Mouse (Mus musculus) lung, postnatal 36 days (tissue): ENCODE measurements at regions not wholly inside any gene's neighbourhood (a gene's known extent, or its start where the extent isn't known, plus 50 kb on each side); places are given as distances from the start of the nearest gene placed in this dataset.
"Not testable (repeated sequence)": the region's sequence is repeated elsewhere in the genome, so short reads cannot be mapped to it uniquely, and the experiment has no call there.

Experiments
- DNase-seq: peaks from one replicate; pipeline ENCODE4 v3.0.0; 2022; ENCODE audit warnings: mixed read lengths

DNA sequence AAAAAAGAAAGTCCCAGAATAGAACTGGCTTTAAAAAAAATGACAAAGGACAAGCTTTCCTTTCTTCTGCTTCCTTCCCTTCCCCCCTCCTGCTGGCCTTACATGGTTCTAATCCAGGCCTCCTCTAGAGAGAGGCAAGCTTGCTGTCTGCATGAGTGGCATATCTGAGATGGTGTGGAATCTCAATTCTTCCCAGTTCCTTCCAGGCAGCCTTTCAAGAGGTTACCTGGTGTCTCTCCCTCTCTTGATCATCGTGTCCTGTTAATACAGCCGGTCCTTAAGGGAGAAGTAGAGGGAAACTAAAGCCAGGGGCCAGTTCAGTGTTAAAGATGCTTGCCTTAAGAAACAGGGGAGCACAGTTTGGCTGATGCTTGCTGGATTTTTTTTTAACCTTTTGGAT, 607.1 kb upstream of the Clint1 start:
- no peak for DNase-seq

DNA sequence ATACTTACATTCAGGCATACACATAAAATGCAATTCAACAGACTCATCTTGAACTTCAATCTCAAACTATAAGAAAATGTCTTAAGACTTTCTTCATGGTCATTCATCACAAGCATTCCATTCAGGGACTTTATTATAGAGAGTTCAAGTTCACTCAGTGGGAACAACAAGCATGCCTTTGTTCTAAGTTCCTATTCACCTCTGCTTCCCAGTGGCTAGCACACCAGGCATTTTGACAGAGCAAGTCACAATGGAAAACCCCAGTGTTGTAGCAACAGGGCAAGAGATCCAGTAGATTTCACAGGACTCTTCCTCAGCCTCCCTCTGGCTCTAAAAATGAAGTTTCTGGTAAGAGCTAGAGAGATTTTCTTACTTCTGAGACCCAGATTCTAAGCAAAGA, 595.8 kb upstream of the Clint1 start:
- DNase-seq, result no peak

DNA sequence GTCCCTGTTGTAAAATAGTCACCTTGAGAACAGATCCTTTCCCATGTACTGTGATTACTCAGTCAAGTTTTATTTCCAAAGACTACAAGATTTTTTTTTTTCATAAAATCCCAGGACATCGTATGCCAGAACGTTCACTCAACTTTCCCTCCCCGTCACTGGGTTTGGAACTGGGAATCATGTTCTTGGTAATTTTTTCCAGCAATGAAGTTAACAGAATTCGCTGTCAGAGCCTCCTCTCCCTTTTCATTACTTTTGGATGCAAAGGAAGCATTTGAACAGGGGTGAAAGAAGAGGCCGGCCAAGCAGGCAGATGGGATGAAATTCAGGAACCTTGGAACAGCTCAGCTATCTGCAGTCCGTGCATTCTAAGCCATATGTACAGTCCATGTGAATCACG, 589.7 kb upstream of the Clint1 start:
- no peak for DNase-seq

DNA sequence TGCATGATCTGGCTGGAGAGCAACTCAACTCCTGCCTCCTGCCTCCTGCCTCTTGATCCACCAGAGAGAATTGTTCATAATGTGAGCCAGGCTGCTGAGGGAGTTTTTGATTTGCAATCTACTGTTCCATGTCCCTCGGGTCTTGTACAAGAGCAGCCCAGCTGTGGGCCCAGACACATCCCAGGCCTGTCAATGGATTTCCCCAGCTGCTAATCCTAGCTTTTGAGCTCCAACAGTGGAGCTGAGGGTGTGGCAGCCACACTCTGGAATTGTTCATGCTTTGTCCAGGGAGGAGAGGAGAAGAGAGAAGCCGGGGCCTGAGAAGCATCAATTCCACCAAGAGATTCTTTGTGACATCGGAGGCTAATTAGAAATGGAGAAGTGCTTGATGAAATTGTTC, 587.9 kb upstream of the Clint1 start:
- DNase-seq, result no peak

DNA sequence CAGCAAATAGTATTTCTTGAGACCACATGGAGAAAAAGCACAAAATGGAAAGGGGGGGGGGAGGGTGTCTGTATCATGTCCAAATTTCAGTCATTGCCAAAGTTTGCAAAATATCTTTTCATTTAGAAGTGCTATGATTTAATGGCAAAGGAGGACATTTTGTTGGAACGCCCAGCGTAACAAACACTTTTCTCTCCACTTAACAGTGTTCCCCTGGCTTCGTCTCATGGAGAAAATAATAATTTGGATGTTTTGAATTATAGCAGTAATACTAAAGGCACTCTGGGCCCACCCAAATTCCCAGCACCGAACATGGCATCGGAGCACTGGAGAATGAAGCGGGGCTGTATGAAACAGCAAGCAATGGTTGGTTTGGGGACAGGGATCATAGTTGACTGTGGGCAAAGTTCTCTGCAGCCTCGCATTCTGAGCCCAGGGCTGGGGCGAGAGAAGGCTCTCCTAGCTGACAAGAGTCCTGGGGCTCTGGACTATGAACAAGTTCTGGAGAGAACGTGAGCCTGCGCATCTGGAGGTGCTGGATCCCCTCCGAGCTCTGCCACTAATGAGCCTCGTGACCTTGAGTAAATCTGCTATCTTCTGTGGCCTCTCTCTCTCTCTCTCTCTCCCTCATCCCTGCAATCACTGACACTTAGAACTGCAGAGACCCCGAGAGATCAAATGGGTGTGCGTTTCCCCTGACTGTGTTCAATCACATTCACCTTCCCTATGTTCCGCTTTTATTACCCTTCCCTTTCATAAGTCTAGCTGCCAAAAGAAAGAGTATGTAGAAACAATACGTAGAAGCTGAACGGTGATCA, 586.5 kb upstream of the Clint1 start:
- DNase-seq, result peak; percentile 7

DNA sequence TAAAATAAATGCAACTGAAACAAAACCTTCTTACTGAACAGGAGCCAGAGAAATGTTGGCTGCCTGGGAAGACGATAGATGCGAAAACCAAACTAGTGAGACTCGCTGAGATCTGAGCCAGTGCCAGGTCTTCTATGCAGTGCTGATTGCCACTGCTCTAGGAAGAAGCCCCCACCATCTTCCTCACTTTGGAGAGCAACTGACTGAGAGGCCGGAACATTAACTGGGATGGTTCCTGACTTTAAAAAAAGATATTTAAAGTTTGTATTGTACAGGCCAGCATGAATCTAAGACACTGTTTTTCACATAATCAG, 585.9 kb upstream of the Clint1 start:
- no peak for DNase-seq

DNA sequence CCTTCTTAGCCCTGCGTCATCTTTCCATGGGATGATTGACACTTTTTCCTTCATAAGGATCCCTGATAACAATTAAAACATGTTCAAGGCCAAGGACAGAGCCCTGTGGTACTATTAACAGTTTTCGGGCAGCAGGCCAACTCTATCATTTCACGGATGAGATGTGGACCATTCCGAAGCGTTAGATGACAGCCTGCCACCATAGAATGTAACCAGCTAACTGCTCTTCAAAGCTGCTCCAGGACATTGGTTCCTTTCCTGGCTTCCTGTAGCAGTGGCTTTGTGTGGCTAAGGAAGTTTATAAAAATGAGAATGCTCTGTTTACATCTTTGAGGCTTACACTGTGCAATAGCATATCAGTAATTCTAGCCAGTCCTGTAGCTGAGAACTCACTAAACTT, 582.6 kb upstream of the Clint1 start:
- DNase-seq, result peak; percentile 44

DNA sequence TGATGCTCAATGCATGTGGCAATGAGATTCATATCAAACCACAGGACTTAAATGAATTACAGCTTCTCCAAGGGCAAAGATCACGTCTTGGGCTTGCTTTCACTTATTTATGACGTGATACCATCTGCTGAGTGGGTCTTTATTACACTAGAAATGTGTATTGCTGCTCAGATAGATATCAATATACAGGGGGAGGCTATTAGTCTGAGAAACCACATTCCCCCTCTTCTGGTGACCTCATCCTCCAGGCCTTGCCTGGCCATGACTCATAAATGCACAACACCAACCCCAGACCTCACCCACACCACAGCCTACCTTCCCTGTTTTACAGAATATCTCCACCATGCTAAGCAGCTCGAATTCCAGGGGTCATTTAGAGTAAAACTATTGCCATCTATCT, 580.6 kb upstream of the Clint1 start:
- DNase-seq, result no peak

DNA sequence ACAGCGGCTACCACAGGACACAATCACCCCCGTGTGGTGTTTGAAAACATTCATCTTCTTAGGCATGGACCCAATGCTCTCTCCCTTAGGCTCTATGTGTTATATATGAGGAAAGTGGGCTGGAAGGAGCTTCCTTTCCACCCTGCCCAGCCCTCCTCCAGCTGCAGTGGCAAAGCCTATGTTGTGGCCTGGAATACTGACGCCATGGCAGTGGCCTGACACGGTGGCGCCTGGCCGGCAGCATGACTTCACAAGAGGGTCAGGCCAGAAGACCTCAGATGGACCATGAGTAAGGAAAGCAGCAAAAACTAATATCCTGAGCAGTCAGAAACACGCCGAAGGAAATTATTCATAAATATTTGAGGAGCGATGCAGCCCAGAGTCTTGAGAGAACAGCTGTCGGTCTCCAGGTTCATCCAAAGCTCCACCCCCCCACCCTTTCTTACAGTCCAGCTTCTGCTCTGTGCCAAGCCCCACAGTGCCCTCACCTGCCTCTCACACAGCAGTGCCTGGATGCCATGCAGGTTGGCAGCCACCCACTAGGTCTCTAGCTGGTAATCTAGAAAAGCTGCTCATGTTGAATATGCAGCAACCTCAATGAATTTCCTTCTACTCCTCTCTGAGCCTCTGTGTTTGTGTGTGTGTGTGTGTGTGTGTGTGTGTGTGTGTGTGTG, 577.3 kb upstream of the Clint1 start:
- no peak for DNase-seq

DNA sequence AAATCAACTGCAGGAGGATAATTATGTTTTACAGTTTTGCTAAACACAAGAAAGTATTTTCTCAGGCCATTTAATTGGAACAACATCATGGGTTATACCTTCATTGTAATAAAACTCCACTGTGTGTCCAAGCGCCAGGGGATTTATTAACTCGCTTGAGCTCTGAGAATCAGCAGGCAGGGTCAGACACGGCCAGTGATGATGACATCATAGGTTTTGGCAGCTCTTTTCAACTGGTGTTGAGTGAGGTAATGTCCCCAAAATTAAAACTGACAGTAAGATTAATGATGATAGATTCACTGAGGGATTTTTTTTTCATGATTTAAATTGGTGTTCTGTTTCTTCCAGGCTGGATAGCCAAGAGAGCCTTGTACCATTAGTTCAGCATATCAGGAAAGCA, 576.7 kb upstream of the Clint1 start:
- peak; percentile 6 for DNase-seq

DNA sequence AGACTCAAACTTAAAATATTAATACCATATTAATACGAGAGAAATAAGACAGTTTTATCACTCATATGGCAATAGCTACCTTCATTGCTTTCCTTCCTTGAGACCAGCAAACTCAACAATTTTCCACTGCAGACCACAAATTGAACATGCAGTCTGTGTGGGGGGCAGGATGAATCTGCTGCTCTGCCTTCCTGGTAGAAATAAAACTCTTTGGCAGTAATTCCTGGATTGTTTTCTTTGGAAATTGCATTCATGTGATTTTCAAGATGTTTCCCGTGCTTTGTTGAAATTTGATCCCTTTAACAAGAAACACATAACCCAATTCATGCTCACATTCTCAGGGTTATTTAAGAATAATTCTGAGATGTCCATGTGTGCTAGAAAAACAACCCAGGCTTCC, 555.1 kb upstream of the Clint1 start:
- DNase-seq, result no peak

DNA sequence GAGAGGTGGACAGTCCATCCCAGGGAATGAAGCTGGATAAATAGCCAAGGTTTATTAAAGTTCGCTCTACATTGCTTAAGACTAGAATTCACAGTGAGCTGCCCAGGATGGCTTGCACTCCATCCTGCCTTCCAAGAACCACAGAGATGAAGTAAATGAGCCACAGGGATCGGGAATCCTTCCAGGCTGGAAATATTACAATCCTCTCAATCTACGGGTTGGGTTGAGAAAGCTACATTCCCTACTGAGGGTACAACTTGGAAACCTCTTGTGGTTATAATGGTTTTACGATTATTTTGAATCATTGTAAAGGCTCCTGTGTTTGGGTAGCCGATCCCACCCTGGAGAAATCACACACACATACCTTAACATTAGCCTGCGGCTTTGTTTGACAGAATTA, 539.9 kb upstream of the Clint1 start:
- DNase-seq, result no peak

DNA sequence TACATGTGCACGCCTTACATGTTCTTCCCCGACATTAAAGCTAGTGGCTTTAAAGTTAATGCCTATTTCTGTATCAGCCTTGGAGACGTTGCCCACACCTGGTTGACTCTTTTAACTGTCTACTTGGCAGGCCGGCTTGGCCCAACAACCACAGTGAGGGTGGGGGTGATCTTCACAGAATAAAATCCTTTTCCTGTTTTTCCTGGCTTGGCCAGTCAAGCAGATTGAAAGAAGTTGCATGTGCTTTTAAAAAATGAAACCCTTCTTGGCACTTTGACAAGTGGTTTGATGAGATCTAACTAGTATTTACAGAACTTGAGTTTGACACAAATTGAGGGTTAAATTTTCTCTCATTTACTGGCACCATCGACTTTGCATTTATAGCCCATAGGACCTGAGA, 528.1 kb upstream of the Clint1 start:
- DNase-seq, result peak; percentile 10

DNA sequence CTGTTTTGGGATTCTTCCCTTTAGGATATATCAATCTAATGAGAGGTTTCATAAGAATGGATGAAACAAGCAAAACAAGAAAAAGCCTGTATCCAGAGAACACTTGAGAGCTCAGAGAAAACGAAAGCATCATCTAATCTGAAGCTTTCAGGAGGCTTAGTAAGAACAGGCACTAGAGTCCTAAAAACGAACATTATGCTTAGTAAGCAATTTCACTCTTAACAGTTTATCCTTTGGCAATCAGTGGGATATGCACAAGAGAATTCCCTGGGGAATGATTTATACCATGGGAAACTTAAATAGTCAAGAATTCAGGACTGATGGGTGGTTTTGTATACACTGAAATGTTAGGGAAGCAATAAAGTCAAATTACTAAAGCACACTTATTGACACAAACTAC, 521.5 kb upstream of the Clint1 start:
- DNase-seq, result no peak

DNA sequence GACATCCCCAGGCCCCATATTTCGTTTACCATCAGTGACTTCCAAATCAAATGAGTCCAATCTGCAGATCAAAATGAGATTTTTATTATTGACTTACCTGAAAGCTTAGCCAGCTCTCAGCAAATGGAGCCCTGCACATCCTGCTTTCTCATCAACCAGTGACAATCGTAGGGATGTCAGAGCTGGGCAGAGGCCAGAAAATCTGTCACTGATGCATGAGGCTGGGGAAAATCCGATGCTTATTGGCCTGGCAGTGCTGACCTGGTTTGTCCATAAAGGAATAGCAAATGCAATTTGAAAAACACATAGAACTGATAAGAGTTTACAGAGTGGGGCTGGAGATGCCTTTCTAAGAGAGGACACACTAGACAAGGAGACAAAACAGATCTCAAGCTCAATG, 518.1 kb upstream of the Clint1 start:
- DNase-seq, result no peak

DNA sequence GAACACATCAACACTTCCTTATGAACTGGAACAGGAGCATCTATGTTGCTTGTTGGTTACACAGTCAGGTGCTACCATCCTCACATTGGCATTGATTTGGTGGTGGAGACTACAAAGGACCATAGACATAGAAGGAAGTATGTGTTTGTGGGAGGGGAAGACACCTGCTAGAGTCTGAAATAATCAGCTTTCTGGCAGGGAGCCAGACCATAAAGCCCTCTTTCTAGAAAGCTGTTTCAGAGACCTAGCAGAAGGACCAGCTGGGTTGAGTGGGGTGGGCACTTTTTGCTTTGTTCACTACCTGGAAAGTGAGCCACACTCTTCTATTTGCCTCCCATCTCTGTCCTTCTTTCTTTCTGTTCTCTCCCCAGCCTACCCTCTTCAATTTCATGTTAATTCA, 502.5 kb upstream of the Clint1 start:
- DNase-seq, result peak; percentile 2

DNA sequence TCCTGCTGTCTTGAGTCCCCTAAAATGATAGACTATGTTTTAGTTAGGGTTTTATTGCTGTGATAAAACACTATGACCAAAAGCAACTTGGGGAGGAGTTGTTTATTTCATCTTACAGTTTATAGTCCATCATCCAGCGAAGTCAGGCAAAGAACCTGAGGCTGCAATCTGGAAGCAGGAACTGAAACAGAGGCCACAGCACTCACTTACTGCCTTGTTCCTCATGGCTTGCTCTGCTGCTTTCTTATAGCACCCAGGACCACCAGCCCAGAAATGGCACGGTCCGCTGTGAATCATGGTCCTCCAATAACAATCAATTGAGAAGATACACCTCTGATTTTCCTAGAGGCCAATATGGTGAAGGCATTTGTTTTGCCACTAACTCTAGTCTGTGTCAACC, 486.5 kb upstream of the Clint1 start:
- DNase-seq, result peak; percentile 0

DNA sequence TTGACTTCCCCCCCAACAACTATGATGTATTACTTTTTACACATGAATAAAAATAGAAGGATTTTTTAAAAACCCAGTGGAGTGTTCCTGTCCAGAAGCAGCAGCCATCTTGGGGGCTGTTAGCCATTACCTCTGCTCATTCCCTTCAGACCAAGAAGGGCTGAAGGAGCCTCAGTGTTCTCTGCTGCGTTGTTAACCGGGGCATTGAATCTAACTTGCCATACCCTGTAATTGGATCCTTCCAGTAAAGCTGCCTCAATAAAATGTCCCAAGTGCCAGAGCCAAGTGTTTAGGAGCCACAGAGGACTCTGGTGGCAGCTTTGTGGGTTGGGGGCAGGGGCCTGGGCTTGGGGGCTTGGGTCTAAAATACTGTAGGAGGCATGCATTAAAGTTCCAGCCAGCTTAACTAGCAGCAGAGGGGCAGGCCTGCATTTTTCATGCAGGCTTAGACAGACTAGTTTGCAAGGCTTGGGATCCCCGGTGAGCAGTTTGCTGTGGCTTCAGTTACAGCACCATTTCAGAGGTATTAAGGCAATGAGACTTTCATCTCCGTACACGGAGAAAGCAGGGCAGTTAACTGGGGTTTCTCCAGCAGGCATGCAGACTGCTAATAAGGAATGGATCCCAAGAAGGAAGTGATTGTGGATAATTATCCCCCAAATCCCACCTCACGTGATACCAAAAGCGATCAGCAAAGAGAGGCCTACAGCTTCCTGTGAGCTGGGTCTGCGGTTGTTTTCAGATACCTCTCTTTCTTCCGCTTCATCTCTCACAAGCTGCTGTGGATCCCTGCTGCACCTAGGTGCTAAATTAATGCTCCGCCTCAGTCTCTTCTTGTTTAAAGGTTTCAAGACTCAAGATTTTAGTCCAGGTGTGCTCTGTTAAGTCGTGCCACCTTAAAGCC, 462.4 kb upstream of the Clint1 start:
- DNase-seq, result no peak

DNA sequence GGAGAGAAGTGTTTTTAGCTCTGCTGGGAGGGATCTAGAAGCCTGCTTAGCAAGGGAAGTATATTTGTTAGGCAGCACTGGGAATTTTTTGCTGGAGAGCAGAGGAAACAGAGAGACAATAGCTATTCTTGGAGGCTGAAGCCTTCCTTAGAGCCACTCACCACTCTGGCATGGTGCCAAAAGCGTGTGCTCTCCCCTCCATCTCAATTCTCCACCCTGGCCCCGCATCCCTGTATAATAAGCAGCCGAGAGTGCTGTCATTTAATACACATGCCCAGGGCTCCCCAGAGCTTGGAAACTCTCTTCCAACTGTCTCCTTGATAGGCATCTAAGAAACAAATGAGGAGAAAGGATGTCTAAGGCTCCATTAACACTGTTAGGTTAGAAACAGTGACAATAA, 455.8 kb upstream of the Clint1 start:
- no peak for DNase-seq

DNA sequence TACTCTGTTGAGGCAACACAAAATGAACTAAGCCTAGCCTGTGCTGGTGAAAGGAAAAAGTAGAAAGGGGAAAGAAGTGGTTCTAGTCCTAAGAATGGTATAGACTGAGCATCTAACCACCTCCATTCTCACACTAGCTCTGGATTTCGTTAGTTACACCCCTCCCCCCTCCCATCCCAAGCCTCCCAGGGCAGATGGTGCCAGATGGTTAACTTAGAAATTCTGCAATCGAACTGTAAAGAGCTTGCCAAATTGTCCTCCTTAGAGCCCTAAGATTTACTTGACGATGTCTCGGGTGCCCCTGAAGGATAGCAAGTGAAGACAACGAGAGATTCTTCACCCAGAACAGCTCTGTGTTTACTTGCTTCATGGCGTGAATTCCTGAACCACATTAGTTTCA, 453.7 kb upstream of the Clint1 start:
- DNase-seq, result no peak

DNA sequence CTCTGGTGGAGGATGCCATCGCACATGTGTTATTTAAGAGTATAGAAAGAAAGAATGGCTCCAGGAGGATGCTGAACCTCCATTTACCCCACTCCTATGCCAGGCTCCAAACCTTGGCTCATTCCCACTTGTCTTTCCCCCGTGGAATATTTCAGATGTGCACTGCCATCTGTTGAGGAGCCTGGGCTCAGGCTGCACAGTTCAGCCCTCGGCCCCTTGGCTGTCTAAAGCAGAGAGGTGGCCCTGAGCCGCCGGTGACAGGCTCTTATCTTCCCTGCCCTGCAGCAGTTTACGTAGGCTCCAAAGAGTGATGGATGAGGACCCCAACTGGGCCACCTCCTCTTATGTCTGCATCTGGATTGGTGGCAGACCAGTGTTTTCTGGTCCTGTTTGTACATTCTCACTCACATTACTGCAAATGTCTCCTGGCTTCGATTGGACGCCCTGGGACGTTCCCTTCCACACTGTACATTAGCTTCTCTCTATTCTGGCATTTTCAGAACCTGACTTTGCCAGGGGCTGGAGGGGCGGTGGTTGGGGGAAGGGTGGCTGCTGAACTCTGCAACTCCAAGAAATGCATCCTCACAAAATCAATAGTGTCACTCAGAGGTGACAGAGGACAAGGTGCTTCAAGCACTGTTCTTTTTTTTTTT, 447.3 kb upstream of the Clint1 start:
- no peak for DNase-seq

DNA sequence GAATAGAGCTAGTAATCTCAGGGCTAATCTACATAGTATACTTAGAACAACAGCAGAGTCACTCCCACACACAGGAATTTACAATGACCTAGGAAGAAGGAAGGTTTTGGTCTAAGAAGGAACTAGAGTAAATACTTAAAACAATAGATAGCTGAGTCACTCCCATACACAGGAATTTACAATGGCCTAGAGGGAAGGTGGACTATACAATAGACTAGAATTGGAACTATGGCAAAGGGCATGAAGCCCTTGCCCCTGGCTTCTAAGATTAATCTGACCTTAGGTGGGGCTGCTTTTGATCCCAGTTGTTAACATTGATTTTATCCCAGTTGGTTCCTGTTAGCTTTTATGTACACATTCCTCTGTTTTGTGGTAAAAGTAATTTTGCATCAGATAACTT, 427.8 kb upstream of the Clint1 start:
- not testable (repeated sequence) for DNase-seq
